Mouse (Mus musculus) forebrain, embryonic 15.5 days (tissue): ENCODE measurements at regions not wholly inside any gene's neighbourhood (a gene's known extent, or its start where the extent isn't known, plus 50 kb on each side); places are given as distances from the start of the nearest gene placed in this dataset.

Experiments
- ATAC-seq: fragments of 200-750 bp; cut with Nextera tagmentation; replicated peaks from 2 replicates; pipeline ENCODE4 v1.8.0; 2017; ENCODE audit warnings: mild to moderate bottlenecking, moderate TSS enrichment, moderate library complexity
- H3K27ac ChIP-seq: fragments of 300-500 bp; sonication (generic); replicated peaks from 2 replicates; pipeline ENCODE4 v1.5.1; 2015; ENCODE audit warnings: mild to moderate bottlenecking, inconsistent platforms
- H3K27me3 ChIP-seq: fragments of 300-500 bp; sonication (generic); 2 replicates; pipeline ENCODE4 v1.6.1; 2015; ENCODE audit warnings: inconsistent platforms
- H3K36me3 ChIP-seq: fragments of 300-500 bp; sonication (generic); 2 replicates; pipeline ENCODE4 v1.6.1; 2015; ENCODE audit warnings: mild to moderate bottlenecking, inconsistent platforms
- H3K4me1 ChIP-seq: fragments of 300-500 bp; sonication (generic); 2 replicates; pipeline ENCODE4 v1.6.1; 2015; ENCODE audit warnings: inconsistent platforms
- H3K4me2 ChIP-seq: fragments of 300-500 bp; sonication (generic); replicated peaks from 2 replicates; pipeline ENCODE4 v1.6.1; 2015; ENCODE audit warnings: mild to moderate bottlenecking, inconsistent platforms
- H3K4me3 ChIP-seq: fragments of 300-500 bp; sonication (generic); 2 replicates; pipeline ENCODE4 v1.5.1; 2015; ENCODE audit warnings: mild to moderate bottlenecking, inconsistent platforms
- H3K9ac ChIP-seq: fragments of 300-500 bp; sonication (generic); replicated peaks from 2 replicates; pipeline ENCODE4 v1.6.1; 2015; ENCODE audit warnings: mild to moderate bottlenecking, inconsistent platforms
- H3K9me3 ChIP-seq: fragments of 300-500 bp; sonication (generic); 2 replicates; pipeline ENCODE4 v1.6.1; 2016; ENCODE audit warnings: inconsistent platforms
- WGBS: fragments of 180-500 bp; shearing (Covaris S2); methylation state at CpG from one replicate; pipeline ENCODE4 v1.1.7; 2015; ENCODE audit warnings: mixed read lengths; 5-methylcytosine and 5-hydroxymethylcytosine counted together

DNA sequence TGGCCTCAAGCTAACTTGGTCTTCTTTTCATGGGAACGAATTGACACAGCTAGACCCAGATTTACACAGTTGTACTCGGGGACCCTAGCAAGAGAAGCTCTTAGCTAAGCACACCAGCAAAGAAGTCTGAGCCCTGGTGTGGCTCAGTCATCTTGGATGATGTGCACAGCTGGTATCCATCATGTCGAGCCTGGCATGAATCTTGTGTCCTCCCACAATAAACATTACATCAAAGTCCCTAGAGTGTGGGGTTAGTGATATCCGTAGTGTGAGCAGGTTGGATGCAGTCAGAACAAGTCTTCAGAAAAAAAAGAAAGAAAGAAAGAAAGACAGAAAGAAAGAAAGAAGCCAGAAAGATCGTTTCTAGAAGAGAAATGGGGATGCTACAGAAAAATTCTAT, 52.1 kb upstream of the Hmcn1 start:
- Histone ChIP-seq H3K9ac (no peak overlapping the region), H3K36me3 (no peaks in the 10 kb centered on the region), H3K4me2 (no peak overlapping the region), H3K27ac (no peak overlapping the region), H3K27me3 (no peaks in the 10 kb centered on the region), H3K4me1 (0 out of 2 replicates have a peak, but pooled peaks cover 3% of the 10 kb centered on the region), H3K4me3 (no peak overlapping the region), H3K9me3 (no peaks in the 10 kb centered on the region)
- ATAC-seq: no peak
- 86% methylated on average over 5 of the region's 5 CpGs for whole genome bisulfite sequencing

DNA sequence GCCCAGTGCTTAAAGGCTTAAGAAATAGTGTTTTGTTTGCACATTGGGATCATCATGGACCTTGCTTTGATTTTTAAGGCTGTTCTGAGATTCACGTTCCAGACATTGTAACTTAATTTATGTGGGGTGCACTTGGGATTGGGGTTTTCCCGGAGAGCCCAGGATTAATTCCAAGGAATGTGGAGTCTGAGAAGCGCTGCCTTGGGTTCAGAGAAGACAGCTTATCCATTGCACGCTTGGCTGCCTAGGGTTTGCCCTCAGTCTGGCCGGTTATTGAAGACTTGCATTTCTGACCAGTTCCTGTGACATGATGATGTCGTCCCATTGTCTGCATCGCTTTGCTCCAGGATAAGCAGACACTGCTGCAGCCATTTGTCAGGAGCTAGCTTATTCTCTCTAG, 53.4 kb upstream of the Hmcn1 start:
- Histone ChIP-seq H3K4me2 (no peak overlapping the region), H3K27me3 (no peaks in the 10 kb centered on the region), H3K4me3 (no peak overlapping the region), H3K4me1 (0 out of 2 replicates have a peak, but pooled peaks cover 3% of the 10 kb centered on the region), H3K27ac (no peak overlapping the region), H3K36me3 (no peaks in the 10 kb centered on the region), H3K9ac (no peak overlapping the region), H3K9me3 (no peaks in the 10 kb centered on the region)
- WGBS: 32% methylated on average over 7 of the region's 7 CpGs
- ATAC-seq: no peak

DNA sequence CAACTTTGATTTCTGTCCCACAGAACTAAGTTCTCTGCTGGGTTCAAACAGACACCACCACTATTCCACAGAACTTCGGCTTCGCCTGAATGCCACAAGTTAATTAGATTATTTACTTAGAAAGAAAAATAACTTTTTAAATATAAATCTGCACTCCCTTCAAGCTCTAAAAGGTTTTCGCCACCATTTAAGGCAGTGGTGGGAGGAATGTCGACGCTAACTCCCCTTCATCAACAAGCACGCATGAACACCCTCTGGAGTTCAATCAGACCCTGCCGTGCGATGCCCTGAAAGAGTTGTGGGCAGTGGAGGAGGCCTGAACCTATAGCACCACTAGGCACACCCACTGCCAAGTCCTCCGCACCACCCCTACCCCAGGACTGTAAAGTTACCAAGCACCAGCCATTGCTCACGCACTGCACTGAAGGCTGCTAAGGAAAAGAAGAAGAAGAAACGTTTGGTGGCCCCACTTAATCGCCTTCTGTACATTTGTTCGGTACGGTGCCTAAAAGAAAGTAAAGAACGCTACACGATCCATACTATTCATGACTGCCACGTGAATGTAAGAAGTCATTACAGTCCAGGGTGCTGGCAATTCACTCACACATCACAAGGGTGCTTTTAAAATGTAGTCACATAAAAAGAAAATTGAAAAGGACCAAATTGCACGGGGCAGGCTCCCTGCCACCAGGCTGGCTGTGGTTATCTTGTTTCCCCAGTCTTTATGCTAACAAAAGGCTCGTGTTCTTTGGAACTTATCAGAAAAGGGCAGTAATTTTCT, 56.7 kb upstream of the Hmcn1 start:
- no peak for ATAC-seq
- 80% methylated on average over 19 of the region's 19 CpGs for WGBS
- no peaks in the 10 kb centered on the region for H3K9me3 ChIP-seq
- no peak overlapping the region for H3K4me3 ChIP-seq
- H3K27me3 ChIP-seq: no peaks in the 10 kb centered on the region
- 0 out of 2 replicates have a peak, but pooled peaks cover 3% of the 10 kb centered on the region for H3K4me1 ChIP-seq
- H3K27ac ChIP-seq: no peak overlapping the region
- no peak overlapping the region for H3K9ac ChIP-seq
- no peaks in the 10 kb centered on the region for H3K36me3 ChIP-seq
- no peak overlapping the region for H3K4me2 ChIP-seq

GRCm38 (mm10) chr1:151050507-151050816, 57.2 kb upstream of the Hmcn1 start:
- 97% methylated on average over 3 of the region's 3 CpGs for WGBS
- Histone ChIP-seq H3K36me3 (no peaks in the 10 kb centered on the region), H3K4me1 (0 out of 2 replicates have a peak, but pooled peaks cover 3% of the 10 kb centered on the region), H3K27ac (no peak overlapping the region), H3K4me2 (no peak overlapping the region), H3K9me3 (no peaks in the 10 kb centered on the region), H3K4me3 (no peak overlapping the region), H3K27me3 (no peaks in the 10 kb centered on the region), H3K9ac (no peak overlapping the region)
- ATAC-seq: no peak

DNA sequence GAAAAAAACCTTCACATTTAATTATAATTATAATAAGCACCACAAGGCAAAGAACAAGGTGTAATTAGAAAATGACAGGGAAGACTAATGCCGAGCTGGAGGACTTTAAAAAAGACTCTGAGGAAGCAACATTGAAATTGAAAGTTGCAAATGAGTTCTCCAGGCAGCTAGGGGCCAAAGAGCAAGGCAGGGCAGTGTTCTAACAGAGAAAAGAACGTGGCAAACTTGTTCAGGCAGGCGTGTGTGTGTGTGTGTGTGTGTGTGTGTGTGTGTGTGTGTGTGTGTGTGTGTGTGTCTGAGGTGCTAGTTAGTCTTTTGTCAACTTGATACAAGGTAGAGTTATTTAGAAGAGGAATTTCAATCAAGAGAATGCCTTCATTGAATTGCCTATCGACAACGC, 60.0 kb upstream of the Hmcn1 start:
- no peaks in the 10 kb centered on the region for H3K36me3 ChIP-seq
- H3K9ac ChIP-seq: no peak overlapping the region
- no peaks in the 10 kb centered on the region for H3K27me3 ChIP-seq
- H3K4me3 ChIP-seq: no peak overlapping the region
- no peak overlapping the region for H3K27ac ChIP-seq
- ATAC-seq: no peak
- H3K4me2 ChIP-seq: no peak overlapping the region
- no peaks in the 10 kb centered on the region for H3K4me1 ChIP-seq
- WGBS: 34% methylated on average over 5 of the region's 5 CpGs
- no peaks in the 10 kb centered on the region for H3K9me3 ChIP-seq

GRCm38 (mm10) chr1:151055396-151055795, 62.2 kb upstream of the Hmcn1 start:
- no peak for ATAC-seq

GRCm38 (mm10) chr1:151059546-151060136, 66.4 kb upstream of the Hmcn1 start:
- Histone ChIP-seq H3K27me3 (no peaks in the 10 kb centered on the region), H3K9ac (no peak overlapping the region), H3K36me3 (no peaks in the 10 kb centered on the region), H3K27ac (no peak overlapping the region), H3K4me2 (no peak overlapping the region), H3K9me3 (no peaks in the 10 kb centered on the region), H3K4me3 (no peak overlapping the region), H3K4me1 (0 out of 2 replicates have a peak, but pooled peaks cover 4% of the 10 kb centered on the region)
- ATAC-seq: no peak
- WGBS: 89% methylated on average over 4 of the region's 4 CpGs

More at GRCm38 (mm10) chr1:151055396-151055795, 62.2 kb upstream of the Hmcn1 start:
- H3K9me3 ChIP-seq: no peaks in the 10 kb centered on the region
- no peaks in the 10 kb centered on the region for H3K27me3 ChIP-seq
- no peak overlapping the region for H3K9ac ChIP-seq
- H3K36me3 ChIP-seq: no peaks in the 10 kb centered on the region
- H3K4me3 ChIP-seq: no peak overlapping the region
- H3K27ac ChIP-seq: no peak overlapping the region
- no peak overlapping the region for H3K4me2 ChIP-seq
- no peaks in the 10 kb centered on the region for H3K4me1 ChIP-seq
- 81% methylated on average over 6 of the region's 6 CpGs for WGBS

GRCm38 (mm10) chr1:151065090-151065567, 71.9 kb upstream of the Hmcn1 start:
- Histone ChIP-seq H3K27me3 (no peaks in the 10 kb centered on the region), H3K4me2 (no peak overlapping the region), H3K9me3 (no peaks in the 10 kb centered on the region), H3K4me1 (0 out of 2 replicates have a peak, but pooled peaks cover 4% of the 10 kb centered on the region), H3K4me3 (no peak overlapping the region), H3K27ac (no peak overlapping the region), H3K9ac (no peak overlapping the region), H3K36me3 (no peaks in the 10 kb centered on the region)
- 77% methylated on average over 9 of the region's 9 CpGs for WGBS
- ATAC-seq: no peak

GRCm38 (mm10) chr1:151066379-151067128, 73.3 kb upstream of the Hmcn1 start:
- 74% methylated on average over 15 of the region's 15 CpGs for WGBS
- H3K4me2 ChIP-seq: no peak overlapping the region
- no peaks in the 10 kb centered on the region for H3K36me3 ChIP-seq
- no peaks in the 10 kb centered on the region for H3K9me3 ChIP-seq
- H3K4me1 ChIP-seq: 0 out of 2 replicates have a peak, but pooled peaks cover 4% of the 10 kb centered on the region
- no peak for ATAC-seq
- H3K27ac ChIP-seq: no peak overlapping the region
- no peak overlapping the region for H3K9ac ChIP-seq
- no peak overlapping the region for H3K4me3 ChIP-seq
- no peaks in the 10 kb centered on the region for H3K27me3 ChIP-seq

- WGBS: 90% methylated on average over 16 of the region's 16 CpGs
- no peak overlapping the region for H3K4me3 ChIP-seq
- peaks cover 4% of the 10 kb centered on the region; the same call in 1 of the 2 replicates for H3K4me1 ChIP-seq
- no peaks in the 10 kb centered on the region for H3K36me3 ChIP-seq
- H3K27ac ChIP-seq: no peak overlapping the region
- no peak overlapping the region for H3K4me2 ChIP-seq
- no peaks in the 10 kb centered on the region for H3K9me3 ChIP-seq
- ATAC-seq: no peak
- H3K9ac ChIP-seq: no peak overlapping the region
- no peaks in the 10 kb centered on the region for H3K27me3 ChIP-seq
Observed at GRCm38 (mm10) chr1:151074508-151075314, 81.5 kb upstream of the Hmcn1 start.

GRCm38 (mm10) chr1:151075541-151075940, 82.3 kb upstream of the Hmcn1 start:
- 90% methylated on average over 6 of the region's 6 CpGs for WGBS
- Histone ChIP-seq H3K9me3 (no peaks in the 10 kb centered on the region), H3K4me2 (no peak overlapping the region), H3K27me3 (no peaks in the 10 kb centered on the region), H3K27ac (no peak overlapping the region), H3K4me3 (no peak overlapping the region), H3K9ac (no peak overlapping the region), H3K4me1 (peaks cover 4% of the 10 kb centered on the region; the same call in 1 of the 2 replicates), H3K36me3 (no peaks in the 10 kb centered on the region)
- no peak for ATAC-seq
